Mouse (Mus musculus) cortical plate, adult 2 months (tissue): ENCODE results near the gene Epb41.

Source experiments
- CTCF ChIP-seq: fragments of 200-500 bp; IDR thresholded peaks from 2 replicates; pipeline ENCODE4 v1.5.1; 2011; ENCODE audit warnings: mild to moderate bottlenecking, control low read depth, low read length; ENCODE audit not compliant: insufficient read depth; ENCODE audit errors: extremely low read depth
- POLR2A ChIP-seq: fragments of 200-500 bp; IDR thresholded peaks from 2 replicates; pipeline ENCODE4 v1.6.1; 2011; ENCODE audit warnings: mild to moderate bottlenecking, low read length, control low read depth; ENCODE audit not compliant: insufficient read depth; ENCODE audit errors: extremely low read depth

DNA sequence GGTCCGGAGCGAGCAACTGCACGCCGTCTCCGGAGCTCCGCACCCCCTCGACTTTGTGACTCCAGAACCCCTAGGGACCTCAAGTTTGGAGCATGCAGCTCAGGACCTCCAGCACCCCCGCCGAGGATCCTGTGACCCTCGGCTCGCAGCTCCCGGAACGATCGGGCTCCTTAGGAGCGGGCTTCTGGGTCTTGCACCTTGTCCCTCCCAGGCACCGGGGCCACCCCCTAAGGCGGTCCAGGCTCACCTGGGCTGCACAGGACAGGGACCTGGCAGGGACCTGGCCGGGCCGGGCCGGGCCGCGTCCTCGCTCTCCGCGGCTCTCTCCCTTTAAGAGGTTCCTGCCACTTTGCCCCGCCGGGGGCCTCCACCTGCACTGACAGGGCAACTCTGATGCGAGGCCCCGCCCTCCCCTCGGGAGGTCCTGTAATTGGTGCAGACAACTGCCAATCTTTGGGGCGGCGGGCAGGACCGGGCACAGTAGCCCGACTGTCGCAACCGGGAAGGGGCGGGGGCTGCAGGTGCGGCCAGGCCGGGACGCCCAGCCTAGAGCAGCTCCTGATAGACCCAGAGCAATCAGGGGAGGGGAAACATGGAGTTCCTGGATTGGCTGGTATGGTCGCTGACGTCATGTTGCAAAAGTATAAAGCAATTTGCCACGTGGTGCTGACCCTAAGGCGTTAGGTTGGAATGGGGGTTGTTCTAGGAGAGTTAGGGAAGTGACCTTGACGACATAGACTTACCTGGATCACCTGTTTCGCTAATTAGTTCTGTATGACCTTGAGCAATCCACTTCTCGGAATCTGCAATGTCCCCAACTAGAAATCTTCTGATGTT is at the start of gene Epb41:
- peak; percentile 35; the same call in 1 of the 2 replicates for TF ChIP-seq POLR2A
- no peak for TF ChIP-seq CTCF
